Mouse (Mus musculus): Measurements from ENCODE around the gene Cfap36.

The Cfap36 gene

DNA sequence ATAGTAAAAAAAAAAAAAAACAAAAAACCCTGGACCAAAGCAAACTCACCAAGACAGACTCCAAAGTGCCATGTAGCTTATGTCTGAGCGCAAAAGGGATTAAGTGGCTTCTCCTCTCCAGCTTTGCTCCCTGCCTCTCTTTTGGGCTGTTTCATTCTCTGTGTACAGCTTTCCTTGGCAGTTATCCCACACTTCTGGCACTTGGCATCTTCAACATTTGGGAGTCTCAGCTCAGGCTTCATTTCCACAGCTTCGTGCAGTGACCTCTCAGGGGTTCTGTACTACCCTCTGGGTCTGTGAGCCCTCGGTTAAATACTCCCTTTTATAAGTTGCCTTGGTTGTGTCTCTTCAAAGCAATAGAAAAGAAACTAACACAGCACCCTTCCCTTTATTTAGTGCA lies 66.6 kb downstream of the Cfap36 start:
- DNase-seq (ENCODE audit: low read depth, low spot score): no peak

DNA sequence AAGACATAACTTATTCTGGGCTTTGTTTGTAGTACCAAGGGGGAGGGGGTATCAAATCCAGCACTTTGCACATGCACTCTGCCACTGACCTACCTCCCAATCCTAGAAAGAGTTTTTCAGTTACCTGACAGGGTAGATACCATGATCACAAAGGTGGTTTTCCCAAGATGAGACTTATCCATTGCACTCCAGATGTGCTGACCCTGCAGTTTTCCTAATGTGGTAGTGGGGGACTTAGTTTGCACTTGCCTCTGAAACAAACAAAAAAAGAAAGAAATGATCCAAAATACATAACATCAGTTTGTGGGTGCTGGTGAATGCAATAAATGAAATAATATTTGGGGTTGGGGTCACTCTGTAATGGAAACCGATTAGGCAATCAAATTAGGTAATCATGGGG lies 67.9 kb downstream of the Cfap36 start:
- DNase-seq (ENCODE audit: low read depth, low spot score): no peak

DNA sequence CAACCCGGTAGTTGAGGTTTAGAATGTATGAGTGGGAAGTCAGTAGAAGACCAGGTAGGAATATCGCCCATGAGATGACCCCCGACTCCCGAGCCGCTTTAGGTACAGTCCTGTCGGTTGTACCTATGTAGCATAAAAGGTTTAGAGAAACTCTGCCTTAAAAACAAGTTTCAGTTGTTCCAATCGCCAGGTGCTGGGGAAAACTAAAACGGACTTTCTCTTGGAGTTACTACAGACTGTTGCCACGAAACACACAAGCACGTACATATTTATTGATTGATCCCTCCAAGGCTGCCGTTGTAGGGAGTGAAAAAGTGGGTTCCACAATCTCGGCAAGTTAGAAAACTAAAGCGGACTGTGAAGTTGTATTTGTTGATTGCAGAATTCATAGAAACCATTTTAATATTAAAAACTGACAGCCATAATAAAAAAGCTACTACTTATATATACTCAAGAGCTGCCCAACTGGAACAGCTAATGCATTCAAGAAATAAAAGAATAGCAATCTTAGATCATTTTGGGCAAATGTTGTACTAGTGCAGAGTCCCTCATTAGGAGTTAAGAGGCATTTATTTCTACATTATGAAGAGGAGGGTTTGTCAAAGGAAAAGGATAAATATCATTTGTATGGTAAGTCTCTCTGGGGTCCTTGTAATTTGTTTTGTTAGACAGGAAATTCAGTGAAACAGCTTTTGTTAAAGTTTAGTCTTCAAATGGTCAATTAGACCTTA lies 73.3 kb downstream of the Cfap36 start:
- no peak for DNase-seq (ENCODE audit: low read depth, low spot score)

DNA sequence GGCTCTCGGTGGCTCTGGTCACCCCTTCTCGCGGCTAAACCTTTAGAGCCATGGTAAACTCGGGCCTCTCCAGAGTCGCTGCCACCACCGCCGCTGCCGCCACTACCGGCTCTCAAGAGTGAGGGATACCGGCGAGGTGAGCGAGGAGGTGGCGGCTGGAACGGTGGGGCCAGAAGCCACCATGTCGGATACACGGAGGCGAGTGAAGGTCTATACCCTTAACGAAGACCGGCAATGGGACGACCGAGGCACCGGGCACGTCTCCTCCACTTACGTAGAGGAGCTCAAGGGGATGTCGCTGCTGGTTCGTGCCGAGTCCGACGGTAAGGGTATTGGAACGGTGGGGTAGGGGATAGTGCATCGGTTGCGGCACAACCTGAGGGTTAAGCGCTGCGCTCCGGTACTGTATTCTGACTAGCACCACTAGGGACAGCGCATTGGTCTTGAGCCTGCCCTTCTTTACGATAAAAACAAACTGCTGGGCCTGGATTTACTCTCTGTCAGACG lies 74.0 kb downstream of the Cfap36 start:
- peak; percentile 82 for DNase-seq (ENCODE audit: low read depth, low spot score)

DNA sequence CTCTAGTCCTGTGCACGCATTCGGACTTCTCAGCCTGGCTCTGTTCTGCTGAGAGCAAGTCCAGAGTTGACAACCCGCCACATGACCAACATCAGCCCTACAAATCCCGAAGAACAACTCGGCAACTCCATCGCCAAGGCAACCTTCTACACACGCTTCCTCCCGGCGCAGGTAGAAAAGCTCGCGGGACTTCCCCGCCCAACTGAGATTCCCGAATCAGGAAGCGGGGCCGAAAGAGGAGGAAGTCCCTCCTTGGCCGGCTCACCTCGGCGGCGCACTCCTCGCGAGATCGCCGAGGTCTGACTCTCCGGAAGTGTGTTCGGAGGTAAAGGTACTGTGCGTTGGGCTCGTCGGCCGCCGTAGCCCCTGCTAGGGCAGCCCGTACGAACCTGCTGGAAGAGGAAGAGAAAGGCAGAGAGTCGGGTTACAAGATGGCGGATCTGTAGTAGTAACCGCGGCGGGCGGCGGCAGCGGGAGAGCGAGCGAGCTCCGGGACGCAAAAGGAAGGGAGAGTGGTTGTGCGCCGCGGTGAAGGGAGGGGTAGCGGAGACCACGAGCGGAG lies 74.6 kb downstream of the Cfap36 start, which contains the start of gene Ppp4r3b:
Ppp4r3b (plus strand) TSS at position 328 of the 562 bp plus-strand sequence.
- DNase-seq (ENCODE audit: low read depth, low spot score): peak; percentile 99

DNA sequence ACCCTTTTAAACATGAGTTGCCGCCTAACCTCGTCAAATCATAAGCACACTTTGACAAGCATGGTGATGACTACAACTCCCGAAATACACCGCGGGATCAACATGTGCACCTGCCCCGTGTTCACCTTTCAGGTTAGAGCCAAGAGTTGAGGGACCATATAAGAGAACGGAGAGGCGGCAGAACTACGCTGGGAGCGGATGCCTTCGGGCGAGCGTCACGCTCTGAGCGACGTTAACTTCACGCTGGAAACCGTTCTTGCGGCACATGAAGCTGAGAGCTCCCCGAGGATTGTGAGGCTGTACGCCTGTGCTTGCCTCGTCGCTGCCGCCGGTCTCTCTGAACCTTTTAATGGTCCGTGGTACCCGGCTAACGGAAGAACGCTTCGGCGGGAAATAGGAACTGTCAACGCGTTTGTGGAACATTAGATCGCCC lies 75.2 kb downstream of the Cfap36 start:
- DNase-seq (ENCODE audit: low read depth, low spot score): peak; percentile 82
